Mouse (Mus musculus) urinary bladder, postnatal 25 days (tissue): ENCODE data around the gene Med11.
"Not testable (repeated sequence)": the region's sequence is repeated elsewhere in the genome, so short reads cannot be mapped to it uniquely, and the experiment has no call there.

ENCODE experiments used
- DNase-seq: peaks from one replicate; pipeline ENCODE4 v3.0.0; 2022; ENCODE audit warnings: low spot score

Med11 gene

GRCm38 (mm10) chr11:70451797-70452498 is at the start of gene Med11:
Gene Med11, plus strand, starts transcription at chr11:70451919.
- peak; percentile 91 for DNase-seq

GRCm38 (mm10) chr11:70403598-70403997 is 48.1 kb upstream of the Med11 start:
- no peak for DNase-seq

GRCm38 (mm10) chr11:70409594-70410296 is 42.0 kb upstream of the Med11 start, which contains the start of gene Pelp1:
Gene Pelp1, minus strand, starts transcription at chr11:70410031.
- peak; percentile 84 for DNase-seq

GRCm38 (mm10) chr11:70410297-70410643 is 41.4 kb upstream of the Med11 start:
- no peak for DNase-seq

- no peak for DNase-seq
Measured at GRCm38 (mm10) chr11:70412591-70412990, 39.1 kb upstream of the Med11 start.

- peak; percentile 68 for DNase-seq
Measured at GRCm38 (mm10) chr11:70413961-70414360, 37.8 kb upstream of the Med11 start.

GRCm38 (mm10) chr11:70418199-70418598 is 33.5 kb upstream of the Med11 start:
- DNase-seq: no peak

- no peak for DNase-seq
Measured at GRCm38 (mm10) chr11:70419486-70419885, 32.2 kb upstream of the Med11 start.

- not testable (repeated sequence) for DNase-seq
Measured at GRCm38 (mm10) chr11:70426598-70426997, 25.1 kb upstream of the Med11 start.

GRCm38 (mm10) chr11:70431574-70431973 is 20.1 kb upstream of the Med11 start:
- no peak for DNase-seq

- peak; percentile 98 for DNase-seq
Measured at GRCm38 (mm10) chr11:70432048-70432894, 19.4 kb upstream of the Med11 start, which contains the start of gene Arrb2. Gene Arrb2, plus strand, starts transcription at chr11:70432635.

GRCm38 (mm10) chr11:70432895-70433568 is 18.7 kb upstream of the Med11 start:
- no peak for DNase-seq

- DNase-seq: no peak
Measured at GRCm38 (mm10) chr11:70433569-70433943, 18.2 kb upstream of the Med11 start.

GRCm38 (mm10) chr11:70433951-70434350 is 17.8 kb upstream of the Med11 start:
- no peak for DNase-seq

- no peak for DNase-seq
Measured at GRCm38 (mm10) chr11:70435476-70435875, 16.2 kb upstream of the Med11 start.

- no peak for DNase-seq
Measured at GRCm38 (mm10) chr11:70437426-70437825, 14.3 kb upstream of the Med11 start.

GRCm38 (mm10) chr11:70438728-70439374 is 12.9 kb upstream of the Med11 start:
- no peak for DNase-seq

- no peak for DNase-seq
Measured at GRCm38 (mm10) chr11:70440637-70441036, 11.1 kb upstream of the Med11 start.

- DNase-seq: no peak
Measured at GRCm38 (mm10) chr11:70441882-70442281, 9.8 kb upstream of the Med11 start.

- no peak for DNase-seq
Measured at GRCm38 (mm10) chr11:70443964-70444363, 7.8 kb upstream of the Med11 start.

- no peak for DNase-seq
Measured at GRCm38 (mm10) chr11:70444667-70445066, 7.1 kb upstream of the Med11 start.
